Mouse (Mus musculus) intestine, embryonic 15.5 days (tissue): ENCODE measurements around the gene Wwox. TPM values are rescaled to one million over a fixed set of nuclear protein-coding genes. Genes with fewer than 3 reads are reported as not detected.

ENCODE experiments used
- ATAC-seq: fragments of 200-750 bp; cut with Nextera tagmentation; 2 replicates; pipeline ENCODE4 v1.8.0; 2017; ENCODE audit warnings: moderate TSS enrichment, moderate library complexity
- H3K27ac ChIP-seq: fragments of 300-500 bp; sonication (generic); 2 replicates; pipeline ENCODE4 v1.5.1; 2015; ENCODE audit warnings: mild to moderate bottlenecking, inconsistent platforms
- H3K27me3 ChIP-seq: fragments of 300-500 bp; sonication (generic); replicated peaks from 2 replicates; pipeline ENCODE4 v1.6.1; 2015; ENCODE audit warnings: inconsistent platforms
- H3K36me3 ChIP-seq: fragments of 300-500 bp; sonication (generic); 2 replicates; pipeline ENCODE4 v1.6.1; 2015; ENCODE audit warnings: inconsistent platforms
- H3K4me1 ChIP-seq: fragments of 300-500 bp; sonication (generic); replicated peaks from 2 replicates; pipeline ENCODE4 v1.6.1; 2015; ENCODE audit warnings: inconsistent platforms
- H3K4me2 ChIP-seq: fragments of 300-500 bp; sonication (generic); replicated peaks from 2 replicates; pipeline ENCODE4 v1.6.1; 2015; ENCODE audit warnings: mild to moderate bottlenecking, inconsistent platforms
- H3K4me3 ChIP-seq: fragments of 300-500 bp; sonication (generic); replicated peaks from 2 replicates; pipeline ENCODE4 v1.5.1; 2015; ENCODE audit warnings: inconsistent platforms
- H3K9ac ChIP-seq: fragments of 300-500 bp; sonication (generic); 2 replicates; pipeline ENCODE4 v1.6.1; 2015; ENCODE audit warnings: inconsistent platforms
- H3K9me3 ChIP-seq: fragments of 300-500 bp; sonication (generic); 2 replicates; pipeline ENCODE4 v1.6.1; 2016; ENCODE audit warnings: inconsistent platforms
- WGBS: fragments of 180-500 bp; shearing (Covaris S2); methylation state at CpG from one replicate; pipeline ENCODE4 v1.1.7; 2015; 5-methylcytosine and 5-hydroxymethylcytosine counted together
- polyA plus RNA-seq: library from polyadenylated mRNA; unstranded; fragments of >200 nt; fragmentation: Nextera tagmentation; extraction: Ambion mirVana; gene quantifications from 2 replicates; pipeline ENCODE4 v1.2.1, GENCODE M21; 2015

The Wwox gene
- polyA plus RNA-seq, 1 experiment from 2014 or later: 11.6 TPM

- ATAC-seq: no peak
- no peak overlapping the region for H3K4me3 ChIP-seq
- H3K4me2 ChIP-seq: no peak overlapping the region
- H3K9ac ChIP-seq: no peak overlapping the region
- H3K4me1 ChIP-seq: no peaks in the 10 kb centered on the region
- WGBS: 75% methylated on average over 13 of the region's 13 CpGs
- H3K27ac ChIP-seq: no peak overlapping the region
- no peaks in the 10 kb centered on the region for H3K27me3 ChIP-seq
- H3K9me3 ChIP-seq: no peaks in the 10 kb centered on the region
- no peaks in the 10 kb centered on the region for H3K36me3 ChIP-seq
Observed at GRCm38 (mm10) chr8:114990865-114991613, 551.6 kb downstream of the Wwox start.

DNA sequence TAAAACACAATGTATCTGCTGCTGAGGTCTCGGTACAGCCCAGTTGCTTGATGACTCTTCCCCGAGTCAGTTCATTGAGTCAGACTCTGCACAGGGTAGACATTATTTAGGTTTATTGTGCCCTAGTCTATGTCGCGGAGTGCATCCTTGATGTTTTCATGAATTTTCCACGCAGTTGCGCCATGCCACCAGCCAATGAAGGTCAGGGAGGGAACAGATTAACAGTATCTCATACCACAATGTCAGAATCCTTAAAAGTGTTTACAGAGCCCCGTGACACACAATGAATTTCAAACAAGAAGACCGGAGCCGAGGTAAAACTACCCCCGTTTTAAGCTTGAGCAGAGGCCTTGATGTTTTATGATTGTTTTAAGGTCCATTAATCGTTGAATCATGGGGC, 561.3 kb downstream of the Wwox start:
- Histone ChIP-seq H3K9ac (no peak overlapping the region), H3K9me3 (no peaks in the 10 kb centered on the region), H3K4me2 (no peak overlapping the region), H3K4me3 (no peak overlapping the region), H3K4me1 (no peaks in the 10 kb centered on the region), H3K36me3 (no peaks in the 10 kb centered on the region), H3K27me3 (no peaks in the 10 kb centered on the region), H3K27ac (no peak overlapping the region)
- no peak for ATAC-seq
- 68% methylated on average over 11 of the region's 11 CpGs for WGBS

DNA sequence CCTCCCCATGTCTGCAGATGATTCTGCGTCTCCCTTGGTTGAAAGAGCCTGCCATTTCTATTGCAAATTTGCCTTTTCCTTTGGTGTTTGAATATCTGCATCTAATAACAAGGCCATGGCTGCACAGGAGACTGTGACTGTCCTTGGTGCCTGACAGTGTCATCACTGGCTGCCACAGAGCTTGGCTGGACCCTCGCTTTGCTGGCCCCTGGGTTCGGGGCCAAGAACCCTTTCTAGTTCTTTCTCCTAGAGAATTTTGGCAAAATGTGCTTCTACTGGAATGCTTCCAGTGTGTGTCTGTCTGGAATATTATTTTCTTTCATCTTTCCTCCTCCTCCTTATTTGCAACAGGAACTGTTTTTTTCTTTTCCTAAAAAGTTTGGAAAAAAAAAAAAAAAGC, 565.6 kb downstream of the Wwox start:
- 0 out of 2 replicates have a peak, but pooled peaks cover 5% of the 10 kb centered on the region for H3K4me1 ChIP-seq
- no peak overlapping the region for H3K4me3 ChIP-seq
- 82% methylated on average over 3 of the region's 3 CpGs for WGBS
- no peaks in the 10 kb centered on the region for H3K27me3 ChIP-seq
- H3K27ac ChIP-seq: no peak overlapping the region
- H3K4me2 ChIP-seq: no peak overlapping the region
- H3K36me3 ChIP-seq: no peaks in the 10 kb centered on the region
- ATAC-seq: no peak
- no peaks in the 10 kb centered on the region for H3K9me3 ChIP-seq
- no peak overlapping the region for H3K9ac ChIP-seq

DNA sequence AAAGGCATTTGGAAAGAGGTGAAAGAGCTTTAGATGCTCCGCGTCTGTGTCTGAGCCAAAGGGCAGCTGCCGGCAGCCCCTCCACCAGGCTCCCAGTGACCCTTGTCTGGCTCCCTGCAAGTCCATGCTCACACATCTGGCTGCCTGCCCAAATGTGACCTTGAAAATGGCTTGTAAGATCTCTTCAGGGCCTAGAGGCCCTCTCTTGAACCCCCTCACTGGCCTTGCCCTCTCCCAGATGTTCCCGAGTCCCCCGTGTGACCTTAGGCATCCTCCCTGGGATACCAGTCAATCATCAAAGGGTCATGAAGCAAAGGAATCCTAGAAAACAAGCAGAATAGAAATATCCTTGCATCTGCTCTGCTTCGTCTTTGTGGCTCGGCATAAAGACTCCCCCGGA, 567.1 kb downstream of the Wwox start:
- Histone ChIP-seq H3K27ac (no peak overlapping the region), H3K27me3 (no peaks in the 10 kb centered on the region), H3K9me3 (no peaks in the 10 kb centered on the region), H3K9ac (no peak overlapping the region), H3K36me3 (no peaks in the 10 kb centered on the region), H3K4me3 (no peak overlapping the region), H3K4me2 (no peak overlapping the region), H3K4me1 (0 out of 2 replicates have a peak, but pooled peaks cover 8% of the 10 kb centered on the region)
- WGBS: 71% methylated on average over 8 of the region's 8 CpGs
- ATAC-seq: no peak

- H3K4me3 ChIP-seq: no peak overlapping the region
- H3K27me3 ChIP-seq: no peaks in the 10 kb centered on the region
- H3K4me1 ChIP-seq: 0 out of 2 replicates have a peak, but pooled peaks cover 8% of the 10 kb centered on the region
- H3K9me3 ChIP-seq: no peaks in the 10 kb centered on the region
- 69% methylated on average over 7 of the region's 7 CpGs for WGBS
- H3K27ac ChIP-seq: no peak overlapping the region
- no peak overlapping the region for H3K9ac ChIP-seq
- no peak for ATAC-seq
- H3K4me2 ChIP-seq: no peak overlapping the region
- no peaks in the 10 kb centered on the region for H3K36me3 ChIP-seq
Observed at GRCm38 (mm10) chr8:115007280-115007679, 567.8 kb downstream of the Wwox start.

DNA sequence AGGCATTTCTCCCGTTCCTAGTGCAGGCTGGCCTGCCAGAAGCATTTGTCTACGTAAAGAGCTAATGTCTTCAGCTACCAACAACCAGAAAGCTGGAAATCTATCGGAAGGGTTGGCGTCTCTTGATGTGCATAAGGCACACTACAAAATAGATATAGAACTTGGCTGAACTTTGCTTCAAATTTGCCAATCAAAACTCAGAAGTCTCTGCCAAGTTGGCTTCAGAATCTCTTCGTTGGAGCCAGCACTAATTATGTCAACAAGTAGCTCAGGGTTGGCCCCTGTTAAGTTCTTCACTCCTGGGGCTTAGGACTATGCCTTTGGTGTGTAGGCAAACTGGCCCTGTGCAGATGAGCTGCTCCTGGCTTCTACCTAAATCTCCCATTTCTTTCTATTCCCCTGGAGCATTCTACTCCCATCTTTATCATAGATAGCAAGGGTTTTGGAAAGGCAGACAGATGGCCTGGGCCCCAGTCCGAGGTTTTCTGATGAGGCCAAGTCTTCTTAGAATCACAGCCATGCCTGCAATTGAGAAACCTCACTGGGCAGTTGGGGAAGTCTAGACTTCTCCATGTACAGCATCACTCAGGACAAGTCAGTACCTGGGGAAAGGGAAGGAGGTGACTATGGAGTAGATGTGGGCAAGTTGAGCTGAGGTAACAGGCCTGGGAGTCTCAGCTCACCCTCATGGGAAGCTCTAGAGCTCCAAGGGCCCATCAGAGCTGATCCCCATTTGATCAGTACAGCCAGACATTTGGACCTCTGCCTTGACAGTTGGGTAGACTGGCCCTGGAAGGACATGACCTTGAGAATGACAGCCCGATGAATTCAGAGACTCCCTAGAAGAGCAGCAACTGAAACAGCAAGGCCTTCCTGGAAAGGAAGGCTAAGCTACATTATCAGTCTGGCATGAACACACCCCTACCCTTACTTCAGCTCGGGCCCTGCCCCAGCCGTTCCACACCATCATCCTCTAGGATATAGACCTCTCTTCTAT, 569.5 kb downstream of the Wwox start:
- 84% methylated on average over 9 of the region's 9 CpGs for WGBS
- Histone ChIP-seq H3K4me3 (no peak overlapping the region), H3K9ac (no peak overlapping the region), H3K4me2 (no peak overlapping the region), H3K9me3 (no peaks in the 10 kb centered on the region), H3K27me3 (no peaks in the 10 kb centered on the region), H3K36me3 (no peaks in the 10 kb centered on the region), H3K4me1 (0 out of 2 replicates have a peak, but pooled peaks cover 8% of the 10 kb centered on the region), H3K27ac (no peak overlapping the region)
- no peak for ATAC-seq

DNA sequence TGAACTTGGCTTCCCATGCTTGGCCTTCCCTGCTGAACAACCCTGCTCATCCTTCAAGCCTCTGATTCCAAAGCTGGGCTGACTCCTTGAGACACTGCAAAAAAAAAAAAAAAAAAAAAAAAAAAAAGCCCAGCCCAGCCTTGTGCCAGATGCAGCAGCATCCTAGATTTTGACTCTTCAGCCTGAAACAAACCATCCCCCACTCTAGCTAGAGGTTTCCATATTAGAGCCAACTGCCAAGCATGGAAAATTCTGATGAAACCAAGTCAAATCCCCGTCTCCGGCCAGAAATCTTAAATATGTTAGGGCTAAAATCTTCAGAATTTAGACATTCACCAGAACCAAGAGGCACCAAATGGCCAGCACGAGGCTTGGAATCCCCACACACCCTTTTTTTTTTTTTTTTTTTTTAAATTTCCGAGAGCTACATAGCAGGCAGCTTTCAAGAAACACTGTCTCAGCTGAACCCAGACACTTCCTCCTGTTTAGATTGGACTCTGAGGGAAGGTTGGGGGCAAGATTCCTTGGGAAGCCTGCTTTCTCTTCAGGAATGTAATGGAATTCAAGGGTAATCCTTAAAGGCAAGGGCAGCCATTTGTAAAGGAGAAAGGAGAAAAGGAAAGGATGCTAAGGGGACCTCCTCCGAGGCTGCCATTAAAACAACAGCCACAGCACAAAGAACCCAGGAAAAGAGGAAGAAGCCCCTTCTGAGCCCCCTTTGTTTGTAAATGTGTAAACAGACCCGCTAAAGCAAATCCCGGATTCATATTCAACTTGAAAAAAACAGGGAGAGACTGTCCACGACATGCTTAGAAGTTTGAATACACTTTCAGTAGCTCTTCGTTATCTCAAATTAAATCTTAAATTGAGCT, 570.7 kb downstream of the Wwox start:
- WGBS: 23% methylated on average over 9 of the region's 9 CpGs
- 0 out of 2 replicates have a peak overlapping the region, but pooled peaks have one; percentile 2 for H3K4me2 ChIP-seq

GRCm38 (mm10) chr8:115010769-115011073, 571.3 kb downstream of the Wwox start:
- H3K9me3 ChIP-seq: no peaks in the 10 kb centered on the region
- no peaks in the 10 kb centered on the region for H3K36me3 ChIP-seq
- 0 out of 2 replicates have a peak overlapping the region, but pooled peaks have one; percentile 2 for H3K4me2 ChIP-seq
- 46% methylated on average over 9 of the region's 9 CpGs for WGBS
- no peak overlapping the region for H3K9ac ChIP-seq
- H3K4me3 ChIP-seq: no peak overlapping the region
- ATAC-seq: no peak
- H3K27me3 ChIP-seq: no peaks in the 10 kb centered on the region
- H3K4me1 ChIP-seq: 0 out of 2 replicates have a peak, but pooled peaks cover 8% of the 10 kb centered on the region
- peak overlapping the region; percentile 64 for H3K27ac ChIP-seq

More for the DNA sequence above, 570.7 kb downstream of the Wwox start:
- Histone ChIP-seq H3K4me3 (no peak overlapping the region), H3K4me1 (0 out of 2 replicates have a peak, but pooled peaks cover 8% of the 10 kb centered on the region), H3K36me3 (no peaks in the 10 kb centered on the region), H3K9ac (no peak overlapping the region), H3K9me3 (no peaks in the 10 kb centered on the region), H3K27me3 (no peaks in the 10 kb centered on the region), H3K27ac (peak overlapping the region; percentile 64)
- 0 out of 2 replicates have a peak, but pooled peaks have one; percentile 25 for ATAC-seq

GRCm38 (mm10) chr8:115019661-115020060, 580.2 kb downstream of the Wwox start:
- no peak for ATAC-seq
- H3K9ac ChIP-seq: no peak overlapping the region
- no peak overlapping the region for H3K4me3 ChIP-seq
- no peaks in the 10 kb centered on the region for H3K27me3 ChIP-seq
- H3K4me1 ChIP-seq: no peaks in the 10 kb centered on the region
- no peak overlapping the region for H3K4me2 ChIP-seq
- 68% methylated on average over 15 of the region's 15 CpGs for WGBS
- no peak overlapping the region for H3K27ac ChIP-seq
- no peaks in the 10 kb centered on the region for H3K9me3 ChIP-seq
- H3K36me3 ChIP-seq: no peaks in the 10 kb centered on the region

GRCm38 (mm10) chr8:115021731-115022130, 582.3 kb downstream of the Wwox start:
- no peak for ATAC-seq
- Histone ChIP-seq H3K4me3 (no peak overlapping the region), H3K4me1 (no peaks in the 10 kb centered on the region), H3K27ac (no peak overlapping the region), H3K4me2 (no peak overlapping the region), H3K9me3 (no peaks in the 10 kb centered on the region), H3K9ac (no peak overlapping the region), H3K27me3 (no peaks in the 10 kb centered on the region), H3K36me3 (no peaks in the 10 kb centered on the region)
- WGBS: 82% methylated on average over 8 of the region's 8 CpGs

GRCm38 (mm10) chr8:115024062-115024461, 584.6 kb downstream of the Wwox start:
- 83% methylated on average over 4 of the region's 4 CpGs for WGBS

More at GRCm38 (mm10) chr8:115024062-115024461, 584.6 kb downstream of the Wwox start:
- Histone ChIP-seq H3K27me3 (no peaks in the 10 kb centered on the region), H3K27ac (no peak overlapping the region), H3K9me3 (no peaks in the 10 kb centered on the region), H3K36me3 (no peaks in the 10 kb centered on the region), H3K4me3 (no peak overlapping the region), H3K4me1 (no peaks in the 10 kb centered on the region), H3K4me2 (no peak overlapping the region), H3K9ac (no peak overlapping the region)
- ATAC-seq: no peak
